Mouse (Mus musculus) hindbrain, postnatal 0 days (tissue): ENCODE measurements at regions not wholly inside any gene's neighbourhood (a gene's known extent, or its start where the extent isn't known, plus 50 kb on each side); places are given as distances from the start of the nearest gene placed in this dataset.

Experiments used
- ATAC-seq: fragments of 200-750 bp; cut with Nextera tagmentation; 2 replicates; pipeline ENCODE4 v1.8.0; 2017; ENCODE audit warnings: mild to moderate bottlenecking, moderate TSS enrichment, moderate library complexity
- DNase-seq: peaks from one replicate; pipeline ENCODE4 v3.0.0-alpha.2; 2015; ENCODE audit warnings: low spot score
- H3K27ac ChIP-seq: fragments of 300-500 bp; sonication (generic); 2 replicates; pipeline ENCODE4 v1.5.1; 2014; ENCODE audit warnings: mild to moderate bottlenecking
- H3K27me3 ChIP-seq: fragments of 300-500 bp; sonication (generic); 2 replicates; pipeline ENCODE4 v1.6.1; 2014; ENCODE audit warnings: low read length, mixed read lengths; ENCODE audit not compliant: insufficient read depth
- H3K36me3 ChIP-seq: fragments of 300-500 bp; sonication (generic); 2 replicates; pipeline ENCODE4 v1.6.1; 2014; ENCODE audit warnings: low read length, mixed read lengths; ENCODE audit not compliant: insufficient read depth
- H3K4me1 ChIP-seq: fragments of 300-500 bp; sonication (generic); 2 replicates; pipeline ENCODE4 v1.6.1; 2014; ENCODE audit warnings: antibody characterized with exemption, low read length, mixed read lengths; ENCODE audit not compliant: insufficient read depth
- H3K4me2 ChIP-seq: fragments of 300-500 bp; sonication (generic); 2 replicates; pipeline ENCODE4 v1.6.1; 2014; ENCODE audit warnings: low read depth, mild to moderate bottlenecking, low read length, moderate library complexity, mixed read lengths
- H3K4me3 ChIP-seq: fragments of 300-500 bp; sonication (generic); 2 replicates; pipeline ENCODE4 v1.5.1; 2014; ENCODE audit warnings: low read length
- H3K9ac ChIP-seq: fragments of 300-500 bp; sonication (generic); replicated peaks from 2 replicates; pipeline ENCODE4 v1.6.1; 2014; ENCODE audit warnings: mild to moderate bottlenecking, low read length, moderate library complexity, mixed read lengths
- H3K9me3 ChIP-seq: fragments of 300-500 bp; sonication (generic); 2 replicates; pipeline ENCODE4 v1.6.1; 2016; ENCODE audit warnings: low read length, mixed read lengths
- CTCF ChIP-seq: IDR thresholded peaks from 2 replicates; pipeline ENCODE4 v1.5.1; 2016; ENCODE audit warnings: antibody characterized with exemption, control low read depth, low read depth
- WGBS: fragments of 180-500 bp; shearing (Covaris S2); extraction: QIAGEN DNeasy Blood & Tissue Kit; methylation state at CpG from one replicate; pipeline ENCODE4 v1.1.7; 2014; 5-methylcytosine and 5-hydroxymethylcytosine counted together

GRCm38 (mm10) chr17:7582866-7583398 is 197.7 kb upstream of the Unc93a2 start:
- Histone ChIP-seq H3K36me3 (no peaks in the 10 kb centered on the region), H3K9me3 (no peaks in the 10 kb centered on the region), H3K4me3 (no peak overlapping the region), H3K4me2 (no peak overlapping the region), H3K27ac (no peak overlapping the region), H3K27me3 (no peaks in the 10 kb centered on the region), H3K4me1 (no peaks in the 10 kb centered on the region), H3K9ac (no peak overlapping the region)
- no peak for DNase-seq
- WGBS, result 71% methylated on average over 4 of the region's 4 CpGs
- ATAC-seq, result no peak
- TF ChIP-seq CTCF, result no peak

- TF ChIP-seq CTCF, result no peak
- Histone ChIP-seq H3K9ac (no peak overlapping the region), H3K4me1 (no peaks in the 10 kb centered on the region), H3K9me3 (no peaks in the 10 kb centered on the region), H3K36me3 (no peaks in the 10 kb centered on the region), H3K27ac (no peak overlapping the region), H3K27me3 (no peaks in the 10 kb centered on the region), H3K4me3 (no peak overlapping the region), H3K4me2 (no peak overlapping the region)
- no peak for ATAC-seq
- 88% methylated on average over 4 of the region's 4 CpGs for WGBS
- DNase-seq, result no peak
Observed at GRCm38 (mm10) chr17:7579031-7579430, 193.8 kb upstream of the Unc93a2 start.

GRCm38 (mm10) chr17:7578003-7578402 is 192.7 kb upstream of the Unc93a2 start:
- ATAC-seq (no peak), DNase-seq (no peak)
- no peak overlapping the region for H3K27ac ChIP-seq
- H3K27me3 ChIP-seq, result no peaks in the 10 kb centered on the region
- WGBS, result 92% methylated on average over 8 of the region's 8 CpGs
- H3K4me2 ChIP-seq, result no peak overlapping the region
- no peaks in the 10 kb centered on the region for H3K36me3 ChIP-seq
- no peaks in the 10 kb centered on the region for H3K4me1 ChIP-seq
- no peak overlapping the region for H3K9ac ChIP-seq
- no peak overlapping the region for H3K4me3 ChIP-seq
- TF ChIP-seq CTCF, result no peak
- no peaks in the 10 kb centered on the region for H3K9me3 ChIP-seq

- WGBS, result 48% methylated on average over 4 of the region's 4 CpGs
Observed at GRCm38 (mm10) chr17:7577227-7577626, 192.0 kb upstream of the Unc93a2 start.

GRCm38 (mm10) chr17:7571481-7571880 is 186.2 kb upstream of the Unc93a2 start:
- Histone ChIP-seq H3K4me1 (no peaks in the 10 kb centered on the region), H3K27me3 (no peaks in the 10 kb centered on the region), H3K4me3 (no peak overlapping the region), H3K27ac (no peak overlapping the region), H3K4me2 (no peak overlapping the region), H3K9me3 (no peaks in the 10 kb centered on the region), H3K36me3 (no peaks in the 10 kb centered on the region), H3K9ac (no peak overlapping the region)
- 95% methylated on average over 3 of the region's 3 CpGs for WGBS
- ATAC-seq (no peak), DNase-seq (no peak)
- TF ChIP-seq CTCF, result no peak

More at GRCm38 (mm10) chr17:7577227-7577626, 192.0 kb upstream of the Unc93a2 start:
- no peaks in the 10 kb centered on the region for H3K36me3 ChIP-seq
- H3K27ac ChIP-seq, result no peak overlapping the region
- no peaks in the 10 kb centered on the region for H3K9me3 ChIP-seq
- DNase-seq (peak; percentile 80), ATAC-seq (peak; percentile 62; the same call in 1 of the 2 replicates)
- H3K27me3 ChIP-seq, result no peaks in the 10 kb centered on the region
- no peak overlapping the region for H3K9ac ChIP-seq
- TF ChIP-seq CTCF, result no peak
- H3K4me3 ChIP-seq, result no peak overlapping the region
- no peaks in the 10 kb centered on the region for H3K4me1 ChIP-seq
- no peak overlapping the region for H3K4me2 ChIP-seq

- no peak for ATAC-seq
Observed at GRCm38 (mm10) chr17:7568482-7568881, 183.2 kb upstream of the Unc93a2 start.

GRCm38 (mm10) chr17:7565771-7566170 is 180.5 kb upstream of the Unc93a2 start:
- DNase-seq (no peak), ATAC-seq (no peak)
- H3K4me1 ChIP-seq, result no peaks in the 10 kb centered on the region
- H3K4me3 ChIP-seq, result no peak overlapping the region
- TF ChIP-seq CTCF, result no peak
- no peak overlapping the region for H3K27ac ChIP-seq
- 63% methylated on average over 2 of the region's 2 CpGs for WGBS
- no peaks in the 10 kb centered on the region for H3K36me3 ChIP-seq
- H3K9ac ChIP-seq, result no peak overlapping the region
- no peaks in the 10 kb centered on the region for H3K9me3 ChIP-seq
- no peak overlapping the region for H3K4me2 ChIP-seq
- H3K27me3 ChIP-seq, result no peaks in the 10 kb centered on the region

More at GRCm38 (mm10) chr17:7568482-7568881, 183.2 kb upstream of the Unc93a2 start:
- H3K36me3 ChIP-seq, result no peaks in the 10 kb centered on the region
- H3K4me1 ChIP-seq, result no peaks in the 10 kb centered on the region
- H3K27ac ChIP-seq, result no peak overlapping the region
- no peak overlapping the region for H3K4me2 ChIP-seq
- H3K4me3 ChIP-seq, result no peak overlapping the region
- TF ChIP-seq CTCF, result no peak
- 92% methylated on average over 5 of the region's 5 CpGs for WGBS
- H3K9ac ChIP-seq, result no peak overlapping the region
- H3K27me3 ChIP-seq, result no peaks in the 10 kb centered on the region
- no peaks in the 10 kb centered on the region for H3K9me3 ChIP-seq
- DNase-seq, result no peak
